Mouse (Mus musculus): ENCODE measurements at regions not wholly inside any gene's neighbourhood (a gene's known extent, or its start where the extent isn't known, plus 50 kb on each side); places are given as distances from the start of the nearest gene placed in this dataset.

DNA sequence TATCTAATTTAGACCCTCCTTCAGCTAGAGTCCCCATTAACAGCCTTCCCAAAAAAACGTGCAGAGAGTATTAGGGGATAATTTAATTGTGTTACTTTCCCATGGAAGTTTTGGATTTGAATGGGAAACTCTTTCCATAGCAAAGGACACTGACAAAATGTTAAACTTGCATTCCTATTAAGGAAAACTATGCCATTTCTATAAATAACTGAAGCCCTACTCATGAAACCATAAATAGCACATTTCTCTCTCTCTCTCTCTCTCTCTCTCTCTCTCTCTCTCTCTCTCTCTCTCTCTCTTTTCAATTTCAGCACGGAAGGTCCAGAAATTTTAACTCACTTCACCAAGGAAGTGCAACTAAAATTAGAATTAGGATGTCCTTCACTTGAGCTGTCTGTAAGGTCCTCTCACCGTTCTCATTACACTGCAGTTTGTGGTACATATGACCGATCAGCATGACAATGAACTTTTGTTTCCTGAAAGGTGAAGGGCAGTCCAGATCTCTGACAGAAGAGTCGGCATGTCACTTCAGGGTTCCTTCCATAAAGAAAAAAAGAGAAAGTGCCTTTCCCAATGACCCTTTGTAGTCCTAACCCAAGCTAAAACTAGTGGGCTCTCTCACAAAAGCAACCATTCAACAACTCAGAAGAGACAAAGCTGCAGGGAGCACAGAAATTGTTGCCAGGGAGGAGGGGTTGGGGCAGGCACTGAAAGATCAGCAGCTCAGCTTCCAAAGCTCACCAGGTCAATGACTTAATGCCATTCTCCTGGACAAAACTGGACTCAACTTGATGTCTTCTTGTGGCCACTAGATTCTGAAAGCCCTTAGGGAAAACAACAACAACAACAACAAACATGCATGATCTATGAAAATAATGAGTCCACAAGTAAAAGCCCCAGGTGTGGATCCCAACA, 696.9 kb downstream of the Diaph3 start:
- no peak for ATAC-seq (ENCODE audit: low FRiP score, low read depth)
- no peak for TF ChIP-seq POLR2A (IDR thresholded peaks at IDR 0.05; ENCODE audit: borderline replicate concordance, extremely low read depth, insufficient read depth, insufficient read length)
- no peaks in the 10 kb centered on the region for H3K4me1 ChIP-seq (ENCODE audit: control insufficient read depth, insufficient read depth, low read length)
- WGBS = 64% methylated on average over 5 of the region's 5 CpGs
- H3K9me3 ChIP-seq (ENCODE audit: control insufficient read depth, low read length) = no peaks in the 10 kb centered on the region
- H3K36me3 ChIP-seq (ENCODE audit: control insufficient read depth, insufficient read depth, low read length) = no peaks in the 10 kb centered on the region
- H3K4me2 ChIP-seq (replicated peaks; ENCODE audit: low read depth, low read length, severe bottlenecking) = no peak overlapping the region
- no peak for DNase-seq (ENCODE audit: low spot score)
- no peak overlapping the region for H3K27ac ChIP-seq (replicated peaks; ENCODE audit: low read depth, low read length)
- H3K9ac ChIP-seq (ENCODE audit: low read depth, low read length, severe bottlenecking) = no peak overlapping the region
- H3K27me3 ChIP-seq (ENCODE audit: control insufficient read depth, insufficient read depth, low read length) = no peaks in the 10 kb centered on the region
- H3K4me3 ChIP-seq (replicated peaks; ENCODE audit: low read length) = no peak overlapping the region

DNA sequence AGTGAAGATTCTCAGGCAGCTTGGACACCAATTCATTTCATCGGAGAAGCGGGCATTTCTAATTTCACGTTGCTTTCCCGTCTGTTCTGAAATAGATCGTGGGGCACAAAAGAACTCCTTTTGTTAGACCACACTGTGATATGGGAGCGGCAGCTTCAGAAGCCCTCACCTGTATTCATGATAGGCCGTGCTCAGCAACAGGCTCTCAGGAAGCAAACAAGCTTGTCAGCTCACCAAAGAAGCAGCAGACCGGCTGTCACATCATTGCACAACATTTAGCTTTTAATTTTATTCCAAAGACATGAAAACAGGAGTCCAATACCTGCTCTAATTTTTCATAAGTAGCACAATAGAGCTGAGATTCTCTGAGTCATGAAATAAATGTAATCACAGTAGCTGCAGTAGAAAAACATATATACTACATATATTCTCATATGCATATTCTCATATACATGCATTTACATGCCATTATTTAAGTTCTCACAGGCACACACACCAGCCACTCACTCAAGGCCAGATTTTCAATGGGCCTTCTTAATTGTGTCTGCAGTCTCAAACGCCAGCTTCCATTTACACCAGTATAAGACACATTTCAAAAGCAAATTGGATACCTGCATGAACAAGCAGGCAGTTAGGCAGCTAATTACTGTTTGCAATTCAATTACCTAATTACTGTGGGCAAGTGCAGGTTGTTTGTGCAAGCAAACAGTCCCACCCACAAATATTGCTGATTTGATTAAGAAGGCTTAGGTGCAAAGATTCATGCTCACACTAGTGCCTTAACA, 698.9 kb downstream of the Diaph3 start:
- Histone ChIP-seq H3K27ac (replicated peaks; ENCODE audit: low read depth, low read length) (no peak overlapping the region), H3K4me2 (replicated peaks; ENCODE audit: low read depth, low read length, severe bottlenecking) (no peak overlapping the region), H3K9me3 (ENCODE audit: control insufficient read depth, low read length) (no peaks in the 10 kb centered on the region), H3K36me3 (ENCODE audit: control insufficient read depth, insufficient read depth, low read length) (no peaks in the 10 kb centered on the region), H3K4me3 (replicated peaks; ENCODE audit: low read length) (no peak overlapping the region), H3K4me1 (ENCODE audit: control insufficient read depth, insufficient read depth, low read length) (no peaks in the 10 kb centered on the region), H3K27me3 (ENCODE audit: control insufficient read depth, insufficient read depth, low read length) (no peaks in the 10 kb centered on the region), H3K9ac (ENCODE audit: low read depth, low read length, severe bottlenecking) (no peak overlapping the region)
- WGBS = 87% methylated on average over 9 of the region's 9 CpGs
- DNase-seq (ENCODE audit: low spot score) (no peak), ATAC-seq (ENCODE audit: low FRiP score, low read depth) (no peak)
- TF ChIP-seq POLR2A (IDR thresholded peaks at IDR 0.05; ENCODE audit: borderline replicate concordance, extremely low read depth, insufficient read depth, insufficient read length) = no peak

DNA sequence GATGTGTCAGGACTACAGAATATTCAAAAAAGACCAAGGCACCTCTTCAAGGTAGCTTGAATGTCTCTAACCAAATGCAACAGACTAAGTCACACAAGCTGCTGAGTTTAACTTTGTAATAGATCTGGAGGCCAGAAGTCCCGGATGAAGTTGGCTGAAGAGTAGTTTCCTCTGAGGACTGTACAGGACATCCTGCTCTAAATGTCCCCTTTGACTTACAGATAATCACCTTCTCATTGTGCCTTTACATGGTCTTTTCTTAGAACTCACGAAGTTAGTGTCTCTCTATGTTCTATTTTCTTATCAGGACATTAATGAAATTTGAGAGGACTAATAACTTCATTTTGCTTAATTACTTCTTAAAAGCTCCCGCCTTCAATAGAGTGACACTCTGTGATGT, 703.7 kb downstream of the Diaph3 start:
- ATAC-seq (ENCODE audit: low FRiP score, low read depth) (no peak), DNase-seq (ENCODE audit: low spot score) (no peak)
- H3K4me1 ChIP-seq (ENCODE audit: control insufficient read depth, insufficient read depth, low read length) = no peaks in the 10 kb centered on the region
- H3K9ac ChIP-seq (ENCODE audit: low read depth, low read length, severe bottlenecking) = no peak overlapping the region
- no peaks in the 10 kb centered on the region for H3K9me3 ChIP-seq (ENCODE audit: control insufficient read depth, low read length)
- 85% methylated on average over 3 of the region's 3 CpGs for WGBS
- no peaks in the 10 kb centered on the region for H3K27me3 ChIP-seq (ENCODE audit: control insufficient read depth, insufficient read depth, low read length)
- no peak overlapping the region for H3K4me2 ChIP-seq (replicated peaks; ENCODE audit: low read depth, low read length, severe bottlenecking)
- H3K36me3 ChIP-seq (ENCODE audit: control insufficient read depth, insufficient read depth, low read length) = no peaks in the 10 kb centered on the region
- H3K4me3 ChIP-seq (replicated peaks; ENCODE audit: low read length) = no peak overlapping the region
- H3K27ac ChIP-seq (replicated peaks; ENCODE audit: low read depth, low read length) = no peak overlapping the region
- TF ChIP-seq POLR2A (IDR thresholded peaks at IDR 0.05; ENCODE audit: borderline replicate concordance, extremely low read depth, insufficient read depth, insufficient read length) = no peak

DNA sequence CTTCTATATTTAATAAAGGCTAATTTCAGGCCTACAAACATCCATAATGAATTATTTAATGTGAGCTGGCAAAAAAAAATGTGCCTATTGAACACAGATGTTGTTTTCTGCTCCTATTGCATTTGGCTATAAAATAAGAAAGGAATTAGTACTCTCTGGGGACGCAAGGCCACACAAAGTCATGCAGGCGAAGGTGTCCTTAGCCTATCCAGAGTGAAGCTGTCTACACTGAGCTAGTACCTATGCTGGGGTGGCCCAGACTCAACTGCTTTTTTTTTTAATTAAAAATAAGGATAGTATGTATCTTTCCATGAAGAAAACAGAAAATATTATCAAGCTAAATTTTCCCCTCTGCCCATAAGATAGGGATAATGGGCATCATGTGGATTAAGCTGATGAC, 705.7 kb downstream of the Diaph3 start:
- H3K27ac ChIP-seq (replicated peaks; ENCODE audit: low read depth, low read length) = no peak overlapping the region
- ATAC-seq (ENCODE audit: low FRiP score, low read depth) (no peak), DNase-seq (ENCODE audit: low spot score) (no peak)
- 40% methylated on average over 2 of the region's 2 CpGs for WGBS
- no peak overlapping the region for H3K4me3 ChIP-seq (replicated peaks; ENCODE audit: low read length)
- 0 out of 2 replicates have a peak, but pooled peaks cover 4% of the 10 kb centered on the region for H3K4me1 ChIP-seq (ENCODE audit: control insufficient read depth, insufficient read depth, low read length)
- no peaks in the 10 kb centered on the region for H3K9me3 ChIP-seq (ENCODE audit: control insufficient read depth, low read length)
- no peaks in the 10 kb centered on the region for H3K27me3 ChIP-seq (ENCODE audit: control insufficient read depth, insufficient read depth, low read length)
- H3K36me3 ChIP-seq (ENCODE audit: control insufficient read depth, insufficient read depth, low read length) = no peaks in the 10 kb centered on the region
- H3K9ac ChIP-seq (ENCODE audit: low read depth, low read length, severe bottlenecking) = no peak overlapping the region
- TF ChIP-seq POLR2A (IDR thresholded peaks at IDR 0.05; ENCODE audit: borderline replicate concordance, extremely low read depth, insufficient read depth, insufficient read length) = no peak
- no peak overlapping the region for H3K4me2 ChIP-seq (replicated peaks; ENCODE audit: low read depth, low read length, severe bottlenecking)

DNA sequence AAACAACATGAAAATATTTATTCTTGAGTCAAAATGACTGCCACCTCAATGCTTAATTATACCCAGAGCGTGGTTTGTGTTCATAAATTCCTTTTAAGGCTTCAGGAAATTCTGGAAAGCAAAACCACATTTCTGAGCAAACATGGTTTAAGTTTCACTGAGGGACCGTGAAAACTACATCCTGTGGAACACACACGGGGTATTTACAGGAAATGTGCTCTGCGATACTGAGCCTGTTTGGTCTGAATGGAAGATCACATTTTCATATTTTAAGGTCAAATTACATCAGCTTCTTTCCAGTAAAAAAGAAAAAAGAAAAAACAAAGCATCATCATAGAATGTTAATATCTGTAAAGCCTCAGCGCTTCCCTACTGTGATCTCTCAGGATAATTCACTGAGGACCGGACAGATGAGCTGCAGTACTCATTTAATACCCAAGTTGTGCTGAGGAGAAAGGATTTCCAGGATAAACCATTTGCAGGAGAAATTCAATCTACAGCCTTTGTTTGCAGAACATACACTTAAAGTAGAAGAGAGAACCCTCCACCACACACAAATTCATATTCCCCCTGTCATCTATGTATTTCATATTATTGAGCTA, 709.7 kb downstream of the Diaph3 start:
- Histone ChIP-seq H3K4me3 (replicated peaks; ENCODE audit: low read length) (no peak overlapping the region), H3K4me2 (replicated peaks; ENCODE audit: low read depth, low read length, severe bottlenecking) (no peak overlapping the region), H3K9me3 (ENCODE audit: control insufficient read depth, low read length) (no peaks in the 10 kb centered on the region), H3K36me3 (ENCODE audit: control insufficient read depth, insufficient read depth, low read length) (no peaks in the 10 kb centered on the region), H3K27me3 (ENCODE audit: control insufficient read depth, insufficient read depth, low read length) (no peaks in the 10 kb centered on the region), H3K27ac (replicated peaks; ENCODE audit: low read depth, low read length) (peak overlapping the region; percentile 22; the same call in 1 of the 2 replicates), H3K9ac (ENCODE audit: low read depth, low read length, severe bottlenecking) (no peak overlapping the region), H3K4me1 (ENCODE audit: control insufficient read depth, insufficient read depth, low read length) (0 out of 2 replicates have a peak, but pooled peaks cover 4% of the 10 kb centered on the region)
- DNase-seq (ENCODE audit: low spot score) = peak; percentile 49
- peak; percentile 78 for ATAC-seq (ENCODE audit: low FRiP score, low read depth)
- WGBS = 34% methylated on average over 6 of the region's 6 CpGs
- no peak for TF ChIP-seq POLR2A (IDR thresholded peaks at IDR 0.05; ENCODE audit: borderline replicate concordance, extremely low read depth, insufficient read depth, insufficient read length)

Measured in limb, embryonic 14.5 days (tissue).